Mouse (Mus musculus): ENCODE results near the gene 4933436I01Rik.

The 4933436I01Rik gene

DNA sequence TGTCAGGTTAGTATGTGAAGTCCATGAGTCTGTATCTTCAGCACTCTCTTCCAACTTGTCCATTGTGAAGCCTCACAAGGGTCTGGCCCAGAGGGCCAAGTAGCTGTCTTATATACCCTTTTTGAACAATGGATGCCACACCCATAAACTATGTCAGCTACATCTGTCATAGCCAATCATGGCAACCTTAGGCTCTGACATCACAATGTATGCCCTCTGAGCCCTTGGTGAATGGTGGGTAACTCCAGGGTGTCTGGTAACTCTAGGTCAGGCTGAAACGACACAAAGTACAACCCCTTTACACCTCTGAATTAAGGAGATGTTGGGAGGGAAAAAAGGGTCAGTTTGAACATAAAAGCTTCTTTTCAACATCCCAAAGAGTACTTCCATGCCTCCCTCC lies at the start of gene 4933436I01Rik:
TSS of gene 4933436I01Rik (minus strand) at position 101 of the 400 bp plus-strand sequence.
- DNase-seq (ENCODE audit: low read depth, low spot score), result no peak

DNA sequence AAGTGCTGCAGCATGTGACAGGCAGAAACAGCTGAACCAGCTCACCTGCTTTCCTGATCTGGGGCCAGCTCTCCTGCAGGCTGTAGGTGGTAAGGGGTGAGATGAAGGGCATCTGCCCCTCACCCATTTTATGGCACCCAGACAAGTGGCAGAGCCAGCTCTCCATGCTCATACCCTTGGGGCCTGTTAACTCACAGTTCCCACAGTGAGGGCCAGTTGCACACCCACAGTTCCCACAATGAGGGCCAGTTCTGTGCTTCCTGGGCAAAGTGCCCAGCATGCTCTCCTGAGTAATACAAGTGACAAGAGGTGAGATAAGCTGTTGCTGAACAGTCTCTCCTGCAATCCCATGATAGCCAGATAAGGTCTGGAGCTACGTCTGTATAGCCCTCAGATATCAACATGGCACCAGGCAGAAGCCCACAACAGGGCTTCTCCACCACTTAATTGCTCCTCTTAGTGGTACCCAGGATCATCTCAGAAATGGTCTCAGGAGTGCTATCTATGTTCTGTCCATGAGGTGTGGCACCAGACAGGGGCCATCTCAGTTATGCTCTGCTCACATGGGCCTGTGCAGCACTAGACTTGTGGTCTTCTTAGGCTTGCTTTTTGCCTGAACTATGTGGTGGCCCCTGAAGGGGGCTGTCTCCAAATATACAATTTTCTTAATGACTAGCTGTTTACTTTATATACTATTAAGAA lies 3.7 kb upstream of the 4933436I01Rik start:
- no peak for DNase-seq (ENCODE audit: low read depth, low spot score)

DNA sequence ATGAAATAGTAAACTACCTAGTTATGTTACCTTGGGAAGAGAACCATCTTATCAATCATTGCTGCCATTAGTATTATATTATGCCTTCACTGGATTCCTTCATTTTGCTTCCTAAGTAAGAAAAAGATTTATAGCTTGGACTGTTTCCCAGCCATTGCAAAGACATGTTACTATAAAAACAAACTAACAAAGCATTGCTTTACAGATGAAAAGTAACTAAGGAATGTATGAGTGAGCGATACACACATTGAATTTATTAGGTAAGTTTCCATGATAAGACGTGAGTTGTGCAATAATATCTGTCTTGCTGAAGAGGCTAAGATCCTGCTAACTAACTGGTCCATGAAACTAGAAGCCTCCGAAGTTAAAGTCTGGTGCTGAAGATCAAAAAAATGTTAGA lies 37.8 kb downstream of the 4933436I01Rik start:
- DNase-seq (ENCODE audit: low read depth, low spot score), result no peak
